Mouse (Mus musculus) brain, embryonic 14.5 days (tissue): ENCODE measurements at regions not wholly inside any gene's neighbourhood (a gene's known extent, or its start where the extent isn't known, plus 50 kb on each side); places are given as distances from the start of the nearest gene placed in this dataset.

Experiments
- CTCF ChIP-seq: fragments of 200-500 bp; IDR thresholded peaks from 2 replicates; pipeline ENCODE4 v1.5.1; 2012; ENCODE audit warnings: inconsistent platforms, mild to moderate bottlenecking, moderate library complexity, borderline replicate concordance; ENCODE audit not compliant: insufficient read depth, insufficient read length; ENCODE audit errors: extremely low read depth
- POLR2A ChIP-seq: fragments of 200-500 bp; IDR thresholded peaks from 2 replicates; pipeline ENCODE4 v1.6.1; 2012; ENCODE audit warnings: mild to moderate bottlenecking, inconsistent platforms, borderline replicate concordance; ENCODE audit not compliant: poor library complexity, insufficient read depth, insufficient read length, severe bottlenecking; ENCODE audit errors: extremely low read depth

GRCm38 (mm10) chr9:120733681-120734465 is 162.6 kb downstream of the Rpl14 start:
- TF ChIP-seq CTCF = peak; percentile 43; the same call in 1 of the 2 replicates
- no peak for TF ChIP-seq POLR2A
